Mouse (Mus musculus): Measurements from ENCODE around the gene Cbx5. TPM values are rescaled to one million over a fixed set of nuclear protein-coding genes. Genes with fewer than 3 reads are reported as not detected.

The Cbx5 gene
- total and polyA plus RNA-seq, 3 experiments, result 15.6 to 57.0 (median 56.5) TPM

GRCm38 (mm10) chr15:103227022-103227421 is 12.6 kb downstream of the Cbx5 start:
- Histone ChIP-seq H3K4me1 (ENCODE audit: control insufficient read depth, insufficient read depth, low read length) (peaks cover 2% of the 10 kb centered on the region), H3K27me3 (ENCODE audit: control insufficient read depth, insufficient read depth, low read length) (no peaks in the 10 kb centered on the region), H3K27ac (no peak overlapping the region), H3K36me3 (ENCODE audit: control insufficient read depth, insufficient read depth, low read length) (peaks cover 3% of the 10 kb centered on the region), H3K9ac (ENCODE audit: low read depth, low read length) (no peak overlapping the region), H3K79me2 (replicated peaks; ENCODE audit: control insufficient read depth, insufficient read depth, low read length) (no peaks in the 10 kb centered on the region), H3K4me3 (no peak overlapping the region)
- 84% methylated on average over 3 of the region's 3 CpGs for WGBS
- intact Hi-C loops (cut with DNase I), result no loop called here
- no peak for DNase-seq
- TF ChIP-seq POLR2A (IDR thresholded peaks at IDR 0.05; ENCODE audit: insufficient read depth, low read depth, low read length), result no peak
- TF ChIP-seq CTCF (IDR thresholded peaks at IDR 0.05), result no peak
- no peak for TF ChIP-seq EP300 (IDR thresholded peaks at IDR 0.05; ENCODE audit: insufficient read depth, low read depth, low read length)

- Histone ChIP-seq H3K27me3 (ENCODE audit: control insufficient read depth, insufficient read depth, low read length) (no peaks in the 10 kb centered on the region), H3K4me1 (ENCODE audit: control insufficient read depth, insufficient read depth, low read length) (peaks cover 1% of the 10 kb centered on the region), H3K9ac (ENCODE audit: low read depth, low read length) (no peak overlapping the region), H3K4me3 (no peak overlapping the region), H3K79me2 (replicated peaks; ENCODE audit: control insufficient read depth, insufficient read depth, low read length) (no peaks in the 10 kb centered on the region), H3K36me3 (ENCODE audit: control insufficient read depth, insufficient read depth, low read length) (peaks cover 8% of the 10 kb centered on the region), H3K27ac (no peak overlapping the region)
- intact Hi-C loops (cut with DNase I), result no loop called here
- DNase-seq, result no peak
- TF ChIP-seq POLR2A (IDR thresholded peaks at IDR 0.05; ENCODE audit: insufficient read depth, low read depth, low read length) (no peak), CTCF (IDR thresholded peaks at IDR 0.05) (no peak), EP300 (IDR thresholded peaks at IDR 0.05; ENCODE audit: insufficient read depth, low read depth, low read length) (no peak)
- WGBS, result 90% methylated on average over 2 of the region's 2 CpGs
Measured at GRCm38 (mm10) chr15:103224161-103224560, 15.5 kb downstream of the Cbx5 start.

- no peak for TF ChIP-seq CTCF (IDR thresholded peaks at IDR 0.05)
- TF ChIP-seq POLR2A (IDR thresholded peaks at IDR 0.05; ENCODE audit: insufficient read depth, low read depth, low read length), result no peak
- TF ChIP-seq EP300 (IDR thresholded peaks at IDR 0.05; ENCODE audit: insufficient read depth, low read depth, low read length), result no peak
- WGBS, result 82% methylated on average over 1 of the region's 1 CpGs
- no peaks in the 10 kb centered on the region for H3K27me3 ChIP-seq (ENCODE audit: control insufficient read depth, insufficient read depth, low read length)
- peaks cover 8% of the 10 kb centered on the region for H3K36me3 ChIP-seq (ENCODE audit: control insufficient read depth, insufficient read depth, low read length)
- no peak overlapping the region for H3K4me3 ChIP-seq
- peaks cover 1% of the 10 kb centered on the region for H3K4me1 ChIP-seq (ENCODE audit: control insufficient read depth, insufficient read depth, low read length)
- no peak overlapping the region for H3K9ac ChIP-seq (ENCODE audit: low read depth, low read length)
- H3K27ac ChIP-seq, result no peak overlapping the region; the same call in 1 of the 2 replicates
- DNase-seq, result no peak
- intact Hi-C loops (cut with DNase I), result loop anchor here (2.0 kb wide), 1 partner anchor 17 kb away; the partner anchor contains the start of gene Cbx5
- H3K79me2 ChIP-seq (replicated peaks; ENCODE audit: control insufficient read depth, insufficient read depth, low read length), result no peaks in the 10 kb centered on the region
Measured at GRCm38 (mm10) chr15:103221386-103221785, 18.2 kb downstream of the Cbx5 start.

GRCm38 (mm10) chr15:103220785-103221184 is 18.8 kb downstream of the Cbx5 start:
- TF ChIP-seq CTCF (IDR thresholded peaks at IDR 0.05), result no peak
- no peak for TF ChIP-seq EP300 (IDR thresholded peaks at IDR 0.05; ENCODE audit: insufficient read depth, low read depth, low read length)
- TF ChIP-seq POLR2A (IDR thresholded peaks at IDR 0.05; ENCODE audit: insufficient read depth, low read depth, low read length), result no peak
- Histone ChIP-seq H3K79me2 (replicated peaks; ENCODE audit: control insufficient read depth, insufficient read depth, low read length) (0 out of 2 replicates have a peak, but pooled peaks cover 2% of the 10 kb centered on the region), H3K4me1 (ENCODE audit: control insufficient read depth, insufficient read depth, low read length) (peaks cover 3% of the 10 kb centered on the region), H3K27ac (peak overlapping the region; percentile 3; the same call in 1 of the 2 replicates), H3K36me3 (ENCODE audit: control insufficient read depth, insufficient read depth, low read length) (peaks cover 8% of the 10 kb centered on the region), H3K9ac (ENCODE audit: low read depth, low read length) (no peak overlapping the region; the same call in 1 of the 2 replicates), H3K27me3 (ENCODE audit: control insufficient read depth, insufficient read depth, low read length) (no peaks in the 10 kb centered on the region), H3K4me3 (no peak overlapping the region)
- no peak for DNase-seq
- intact Hi-C loops (cut with DNase I), result loop anchor here (2.0 kb wide), 1 partner anchor 18 kb away; the partner anchor contains the start of gene Cbx5
- 15% methylated on average over 3 of the region's 3 CpGs for WGBS

- no peaks in the 10 kb centered on the region for H3K27me3 ChIP-seq (ENCODE audit: control insufficient read depth, insufficient read depth, low read length)
- DNase-seq, result no peak
- intact Hi-C loops (cut with DNase I), result no loop called here
- WGBS, result 70% methylated on average over 2 of the region's 2 CpGs
- peak overlapping the region; percentile 85 for H3K27ac ChIP-seq
- H3K4me1 ChIP-seq (ENCODE audit: control insufficient read depth, insufficient read depth, low read length), result peaks cover 3% of the 10 kb centered on the region
- H3K4me3 ChIP-seq, result no peak overlapping the region
- H3K9ac ChIP-seq (ENCODE audit: low read depth, low read length), result no peak overlapping the region
- peaks cover 9% of the 10 kb centered on the region for H3K36me3 ChIP-seq (ENCODE audit: control insufficient read depth, insufficient read depth, low read length)
- TF ChIP-seq EP300 (IDR thresholded peaks at IDR 0.05; ENCODE audit: insufficient read depth, low read depth, low read length), result no peak
- TF ChIP-seq POLR2A (IDR thresholded peaks at IDR 0.05; ENCODE audit: insufficient read depth, low read depth, low read length), result no peak
- TF ChIP-seq CTCF (IDR thresholded peaks at IDR 0.05), result no peak
- 0 out of 2 replicates have a peak, but pooled peaks cover 2% of the 10 kb centered on the region for H3K79me2 ChIP-seq (replicated peaks; ENCODE audit: control insufficient read depth, insufficient read depth, low read length)
Measured at GRCm38 (mm10) chr15:103216052-103216451, 23.6 kb downstream of the Cbx5 start.
